13 mouse cellular contexts compared by ENCODE assay signal in the genomic region with DNA sequence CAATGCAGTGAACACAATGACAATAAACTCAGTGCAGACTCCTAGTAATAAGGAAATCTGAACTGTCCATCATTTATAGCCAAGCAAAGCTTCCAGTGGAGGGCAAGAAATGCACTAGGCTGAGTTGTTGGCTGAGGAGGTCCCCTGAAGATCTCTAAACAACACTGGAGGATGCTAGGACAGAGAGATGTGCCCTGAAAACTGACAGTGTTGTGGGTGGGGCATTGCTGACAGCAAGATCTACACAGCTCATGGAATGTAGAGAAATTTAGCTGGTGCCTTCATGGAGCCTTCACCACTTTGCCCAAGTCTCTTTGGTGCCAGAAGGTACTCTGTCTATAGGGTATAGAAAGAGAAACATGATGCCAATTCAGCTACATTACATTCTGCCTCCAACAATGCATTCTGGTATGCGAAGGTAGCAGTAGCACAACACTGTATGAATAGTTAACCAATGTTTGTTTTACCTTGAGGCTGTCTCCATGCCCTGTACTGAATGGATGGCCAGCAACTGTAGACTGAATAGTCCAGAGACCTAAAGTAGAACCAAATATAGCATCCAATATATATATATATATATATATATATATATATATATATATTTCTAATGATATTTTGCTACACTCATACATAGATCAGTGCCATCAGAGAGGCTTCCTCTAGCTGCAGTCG.
DNase-seq lines count a peak whose midpoint lies in the region; ATAC-seq and TF ChIP-seq lines count a peak whose summit lies in the region.
"Had no signal": no experiment of that assay in that cellular context is flagged by ENCODE, and none has a peak within 500 bp of the region (broad histone marks: within the 10 kb centered on the region; RNA-seq: fewer than 3 reads in every experiment).

No protein-coding gene starts in this region.

- H3K27ac ChIP-seq in hindbrain, embryonic 12.5 days, result no peak overlapping the region
- no peak overlapping the region for H3K27ac ChIP-seq in hindbrain, embryonic 16.5 days (ENCODE audit: low read depth, low read length)
- no peak overlapping the region for H3K27ac ChIP-seq in liver, embryonic 12.5 days
- no peak overlapping the region for H3K27ac ChIP-seq in limb, embryonic 12.5 days
- no peak overlapping the region for H3K27ac ChIP-seq in midbrain, postnatal 0 days (ENCODE audit: low read depth, low read length)
- H3K27ac ChIP-seq: forebrain, embryonic 13.5 days had no signal

- 59% methylated on average over 2 of the region's 2 CpGs for WGBS in hindbrain, embryonic 12.5 days
- WGBS in hindbrain, embryonic 16.5 days, result 51% methylated on average over 2 of the region's 2 CpGs
- 40% methylated on average over 2 of the region's 2 CpGs for WGBS in liver, embryonic 12.5 days (ENCODE audit: insufficient replicate concordance)
- WGBS in limb, embryonic 12.5 days, result 61% methylated on average over 2 of the region's 2 CpGs
- 53% methylated on average over 2 of the region's 2 CpGs for WGBS in midbrain, postnatal 0 days

- peak; percentile 53; the same call in 1 of the 2 replicates for ATAC-seq in hindbrain, embryonic 12.5 days (ENCODE audit: low FRiP score)
- no peak for ATAC-seq in hindbrain, embryonic 16.5 days
- ATAC-seq in liver, embryonic 12.5 days, result peak; percentile 33
- ATAC-seq in limb, embryonic 12.5 days (ENCODE audit: insufficient number of reproducible peaks, insufficient read depth, low FRiP score, low TSS enrichment, low read depth), result 0 out of 2 replicates have a peak, but pooled peaks have one; percentile 29
- ATAC-seq in midbrain, postnatal 0 days (ENCODE audit: low FRiP score), result 0 out of 2 replicates have a peak, but pooled peaks have one; percentile 21
- ATAC-seq: forebrain, embryonic 13.5 days; intestine, postnatal 0 days had no signal

- DNase-seq in liver, result no peak
- DNase-seq in midbrain, postnatal 0 days (ENCODE audit: low spot score), result no peak
- DNase-seq in ovary, postnatal 14 days (ENCODE audit: low spot score), result no peak
- DNase-seq in testis, postnatal 14 days (ENCODE audit: low spot score), result no peak
- DNase-seq: cerebellum, postnatal 14 days; heart, adult 18-20 months; lung, embryonic 14.5 days had no signal

- H3K4me1 ChIP-seq in hindbrain, embryonic 12.5 days, result no peaks in the 10 kb centered on the region
- no peaks in the 10 kb centered on the region for H3K4me1 ChIP-seq in hindbrain, embryonic 16.5 days (ENCODE audit: control insufficient read depth, insufficient read depth, low read depth, low read length)
- no peaks in the 10 kb centered on the region for H3K4me1 ChIP-seq in liver, embryonic 12.5 days
- H3K4me1 ChIP-seq in limb, embryonic 12.5 days (replicated peaks), result no peaks in the 10 kb centered on the region
- H3K4me1 ChIP-seq in midbrain, postnatal 0 days (ENCODE audit: insufficient read depth, low read length), result no peaks in the 10 kb centered on the region
- H3K4me1 ChIP-seq: forebrain, embryonic 13.5 days had no signal

- H3K9ac ChIP-seq in hindbrain, embryonic 12.5 days, result no peak overlapping the region
- H3K9ac ChIP-seq in hindbrain, embryonic 16.5 days (ENCODE audit: low read depth, low read length), result no peak overlapping the region
- no peak overlapping the region for H3K9ac ChIP-seq in liver, embryonic 12.5 days
- H3K9ac ChIP-seq in limb, embryonic 12.5 days (replicated peaks), result no peak overlapping the region
- no peak overlapping the region for H3K9ac ChIP-seq in midbrain, postnatal 0 days (replicated peaks; ENCODE audit: low read length, poor library complexity, severe bottlenecking)
- H3K9ac ChIP-seq: forebrain, embryonic 13.5 days; lung, embryonic 14.5 days had no signal

- TF ChIP-seq CTCF in midbrain, postnatal 0 days (IDR thresholded peaks at IDR 0.05), result no peak

- H3K4me3 ChIP-seq in hindbrain, embryonic 12.5 days, result no peak overlapping the region
- H3K4me3 ChIP-seq in hindbrain, embryonic 16.5 days (ENCODE audit: low read length), result no peak overlapping the region
- no peak overlapping the region for H3K4me3 ChIP-seq in liver, embryonic 12.5 days
- no peak overlapping the region for H3K4me3 ChIP-seq in limb, embryonic 12.5 days (replicated peaks)
- no peak overlapping the region for H3K4me3 ChIP-seq in midbrain, postnatal 0 days (ENCODE audit: low read depth, low read length)
- H3K4me3 ChIP-seq: forebrain, embryonic 13.5 days had no signal

- H3K36me3 ChIP-seq in hindbrain, embryonic 12.5 days, result 0 out of 2 replicates have a peak, but pooled peaks cover 2% of the 10 kb centered on the region
- no peaks in the 10 kb centered on the region for H3K36me3 ChIP-seq in hindbrain, embryonic 16.5 days (ENCODE audit: control insufficient read depth, insufficient read depth, low read length)
- no peaks in the 10 kb centered on the region for H3K36me3 ChIP-seq in liver, embryonic 12.5 days
- H3K36me3 ChIP-seq in limb, embryonic 12.5 days, result no peaks in the 10 kb centered on the region
- H3K36me3 ChIP-seq in midbrain, postnatal 0 days (ENCODE audit: insufficient read depth, low read length), result no peaks in the 10 kb centered on the region

- H3K9me3 ChIP-seq in hindbrain, embryonic 12.5 days (replicated peaks), result peaks cover 64% of the 10 kb centered on the region
- H3K9me3 ChIP-seq in hindbrain, embryonic 16.5 days (ENCODE audit: control insufficient read depth, low read length), result peaks cover 49% of the 10 kb centered on the region
- H3K9me3 ChIP-seq in liver, embryonic 12.5 days (replicated peaks), result peaks cover 46% of the 10 kb centered on the region
- H3K9me3 ChIP-seq in limb, embryonic 12.5 days, result peaks cover 64% of the 10 kb centered on the region
- H3K9me3 ChIP-seq in midbrain, postnatal 0 days (ENCODE audit: low read length), result peaks cover 43% of the 10 kb centered on the region

- no peaks in the 10 kb centered on the region for H3K27me3 ChIP-seq in hindbrain, embryonic 12.5 days
- H3K27me3 ChIP-seq in hindbrain, embryonic 16.5 days (replicated peaks; ENCODE audit: control insufficient read depth, insufficient read depth, low read length), result no peaks in the 10 kb centered on the region
- no peaks in the 10 kb centered on the region for H3K27me3 ChIP-seq in liver, embryonic 12.5 days (replicated peaks)
- H3K27me3 ChIP-seq in limb, embryonic 12.5 days, result no peaks in the 10 kb centered on the region
- no peaks in the 10 kb centered on the region for H3K27me3 ChIP-seq in midbrain, postnatal 0 days (ENCODE audit: insufficient read depth, low read length)
- H3K27me3 ChIP-seq: forebrain, embryonic 13.5 days had no signal

- H3K4me2 ChIP-seq in hindbrain, embryonic 12.5 days (replicated peaks), result no peak overlapping the region
- H3K4me2 ChIP-seq in hindbrain, embryonic 16.5 days (ENCODE audit: low read length), result no peak overlapping the region
- no peak overlapping the region for H3K4me2 ChIP-seq in liver, embryonic 12.5 days
- H3K4me2 ChIP-seq in limb, embryonic 12.5 days, result no peak overlapping the region
- H3K4me2 ChIP-seq in midbrain, postnatal 0 days (ENCODE audit: low read depth, low read length, poor library complexity, severe bottlenecking), result no peak overlapping the region
- H3K4me2 ChIP-seq: forebrain, embryonic 13.5 days; lung, embryonic 14.5 days had no signal
